Mouse (Mus musculus) intestine, postnatal 0 days (tissue): ENCODE results near the gene Mrgbp. TPM values are rescaled to one million over a fixed set of nuclear protein-coding genes. Genes with fewer than 3 reads are reported as not detected.

Source experiments
- ATAC-seq: fragments of 200-750 bp; cut with Nextera tagmentation; 2 replicates; pipeline ENCODE4 v1.8.0; 2017; ENCODE audit warnings: mild to moderate bottlenecking, moderate TSS enrichment, moderate library complexity
- H3K27ac ChIP-seq: fragments of 300-500 bp; sonication (generic); 2 replicates; pipeline ENCODE4 v1.5.1; 2014; ENCODE audit warnings: mild to moderate bottlenecking, low read depth, low read length, moderate library complexity
- H3K27me3 ChIP-seq: fragments of 300-500 bp; sonication (generic); replicated peaks from 2 replicates; pipeline ENCODE4 v1.6.1; 2014; ENCODE audit warnings: low read length, mixed read lengths; ENCODE audit not compliant: control insufficient read depth, insufficient read depth
- H3K36me3 ChIP-seq: fragments of 300-500 bp; sonication (generic); 2 replicates; pipeline ENCODE4 v1.6.1; 2014; ENCODE audit warnings: mild to moderate bottlenecking, moderate library complexity; ENCODE audit not compliant: control insufficient read depth, insufficient read depth
- H3K4me1 ChIP-seq: fragments of 300-500 bp; sonication (generic); replicated peaks from 2 replicates; pipeline ENCODE4 v1.6.1; 2014; ENCODE audit warnings: antibody characterized with exemption, low read length, mixed read lengths; ENCODE audit not compliant: control insufficient read depth, insufficient read depth
- H3K4me2 ChIP-seq: fragments of 300-500 bp; sonication (generic); replicated peaks from 2 replicates; pipeline ENCODE4 v1.6.1; 2014; ENCODE audit warnings: low read depth, mild to moderate bottlenecking, moderate library complexity
- H3K4me3 ChIP-seq: fragments of 300-500 bp; sonication (generic); 2 replicates; pipeline ENCODE4 v1.5.1; 2014; ENCODE audit warnings: low read depth, low read length
- H3K9ac ChIP-seq: fragments of 300-500 bp; sonication (generic); 2 replicates; pipeline ENCODE4 v1.6.1; 2014; ENCODE audit warnings: mild to moderate bottlenecking, low read depth, low read length
- H3K9me3 ChIP-seq: fragments of 300-500 bp; sonication (generic); 2 replicates; pipeline ENCODE4 v1.6.1; 2016; ENCODE audit warnings: mixed run types; ENCODE audit not compliant: control insufficient read depth
- CTCF ChIP-seq: sonication (generic); IDR thresholded peaks from 2 replicates; pipeline ENCODE4 v1.5.1; 2016; ENCODE audit warnings: low read depth, mild to moderate bottlenecking, control low read depth, antibody characterized with exemption, moderate library complexity
- WGBS: fragments of 180-500 bp; shearing (Covaris S2); extraction: QIAGEN DNeasy Blood & Tissue Kit; methylation state at CpG from one replicate; pipeline ENCODE4 v1.1.7; 2014; 5-methylcytosine and 5-hydroxymethylcytosine counted together
- polyA plus RNA-seq: library from polyadenylated mRNA; unstranded; fragments of >200 nt; fragmentation: Nextera tagmentation; extraction: Ambion mirVana; gene quantifications from 2 replicates; pipeline ENCODE4 v1.2.1, GENCODE M21; 2015

The Mrgbp gene
- polyA plus RNA-seq, 1 experiment from 2014 or later = 10.8 TPM

DNA sequence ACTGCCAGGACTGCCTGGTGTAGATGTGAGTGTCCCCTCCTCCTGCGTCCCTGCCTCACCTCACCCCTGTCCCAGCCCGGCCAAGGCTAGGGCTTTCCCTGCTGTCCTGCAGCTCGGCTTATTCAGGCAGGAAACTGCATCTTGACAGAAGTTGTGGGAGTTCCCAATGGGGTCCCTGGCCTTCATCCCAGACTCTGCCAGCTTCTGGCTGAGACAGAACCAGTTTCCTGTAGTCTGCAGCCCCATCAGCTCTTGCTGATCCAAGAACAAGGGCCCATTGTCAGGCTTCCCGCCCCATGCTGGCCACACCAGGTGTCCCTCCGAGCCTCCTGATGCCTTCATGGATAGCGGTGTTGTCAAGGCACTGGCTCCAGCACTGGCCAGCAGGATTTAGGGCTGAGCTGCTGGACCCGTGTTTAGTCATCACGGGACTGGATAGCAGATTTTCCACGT lies 19.5 kb downstream of the Mrgbp start:
- Histone ChIP-seq H3K9ac (no peak overlapping the region), H3K36me3 (peaks cover 2% of the 10 kb centered on the region; the same call in 1 of the 2 replicates), H3K4me1 (no peaks in the 10 kb centered on the region), H3K4me3 (no peak overlapping the region), H3K4me2 (no peak overlapping the region), H3K27me3 (peaks cover 19% of the 10 kb centered on the region), H3K27ac (no peak overlapping the region), H3K9me3 (no peaks in the 10 kb centered on the region)
- TF ChIP-seq CTCF = no peak
- ATAC-seq = no peak
- WGBS = 20% methylated on average over 9 of the region's 9 CpGs

- Histone ChIP-seq H3K27ac (no peak overlapping the region), H3K9me3 (no peaks in the 10 kb centered on the region), H3K4me1 (no peaks in the 10 kb centered on the region), H3K27me3 (no peaks in the 10 kb centered on the region), H3K4me2 (no peak overlapping the region), H3K36me3 (no peaks in the 10 kb centered on the region), H3K9ac (no peak overlapping the region), H3K4me3 (no peak overlapping the region)
- peak; percentile 19; the same call in 1 of the 2 replicates for TF ChIP-seq CTCF
- WGBS = 70% methylated on average over 6 of the region's 6 CpGs
- no peak for ATAC-seq
Measured at GRCm38 (mm10) chr2:180604781-180605180, 23.7 kb downstream of the Mrgbp start.

DNA sequence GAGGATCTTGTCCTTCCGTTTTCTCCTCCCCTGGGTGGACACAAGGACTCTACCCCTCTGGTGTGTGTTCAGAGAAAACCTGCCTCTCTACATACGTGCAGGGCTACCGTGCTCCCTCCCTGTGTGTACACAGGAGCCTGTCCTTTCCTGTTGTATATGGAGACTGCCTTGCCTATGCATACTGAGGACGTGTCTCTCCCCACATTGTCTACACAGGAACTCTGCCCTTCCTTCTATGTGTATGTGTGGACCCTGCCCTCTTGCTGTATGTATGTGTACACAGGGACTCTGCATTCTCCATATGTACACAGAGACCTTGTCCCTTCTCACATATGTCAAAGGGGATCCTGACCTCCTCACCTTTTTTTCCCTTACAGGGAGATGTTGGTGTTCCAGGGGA lies 29.2 kb downstream of the Mrgbp start:
- no peaks in the 10 kb centered on the region for H3K36me3 ChIP-seq
- no peak overlapping the region for H3K4me2 ChIP-seq
- no peak overlapping the region for H3K4me3 ChIP-seq
- no peaks in the 10 kb centered on the region for H3K4me1 ChIP-seq
- H3K9me3 ChIP-seq = no peaks in the 10 kb centered on the region
- TF ChIP-seq CTCF = no peak
- H3K27ac ChIP-seq = no peak overlapping the region
- no peak overlapping the region for H3K9ac ChIP-seq
- ATAC-seq = peak; percentile 48; the same call in 1 of the 2 replicates
- WGBS = 41% methylated on average over 4 of the region's 4 CpGs
- no peaks in the 10 kb centered on the region for H3K27me3 ChIP-seq

- Histone ChIP-seq H3K27ac (no peak overlapping the region), H3K4me1 (no peaks in the 10 kb centered on the region), H3K36me3 (no peaks in the 10 kb centered on the region), H3K4me2 (no peak overlapping the region), H3K9ac (no peak overlapping the region), H3K4me3 (no peak overlapping the region), H3K27me3 (no peaks in the 10 kb centered on the region), H3K9me3 (no peaks in the 10 kb centered on the region)
- no peak for ATAC-seq
- TF ChIP-seq CTCF = no peak
- 72% methylated on average over 2 of the region's 2 CpGs for WGBS
Measured at GRCm38 (mm10) chr2:180611882-180612281, 30.8 kb downstream of the Mrgbp start.

Other genes starting within 250 kb of the Mrgbp start
- 20.9 and 23.9 TPM in 2 replicates for gene Gata5, start 246.6 kb upstream of the Mrgbp start, polyA plus RNA-seq
- 0.47 and 0.76 TPM in 2 replicates for gene Slco4a1, start 125.1 kb upstream of the Mrgbp start, polyA plus RNA-seq
- gene Ntsr1, start 81.3 kb upstream of the Mrgbp start, polyA plus RNA-seq = 0.67 and 0.74 TPM in 2 replicates
- 32.5 and 34.4 TPM in 2 replicates for gene Ogfr, start 7.9 kb downstream of the Mrgbp start, polyA plus RNA-seq
- gene Col9a3, start 16.5 kb downstream of the Mrgbp start, polyA plus RNA-seq = 1.1 and 1.3 TPM in 2 replicates
- gene Tcfl5, start 61.4 kb downstream of the Mrgbp start, polyA plus RNA-seq = 0.07 TPM in 2 replicates
- 7.8 and 9.3 TPM in 2 replicates for gene Dido1, start 128.7 kb downstream of the Mrgbp start, polyA plus RNA-seq
- gene Gid8, start 128.8 kb downstream of the Mrgbp start, polyA plus RNA-seq = 36.6 and 38.0 TPM in 2 replicates
- gene Slc17a9, start 144.0 kb downstream of the Mrgbp start, polyA plus RNA-seq = 2.3 and 3.1 TPM in 2 replicates
- not detected in 2 replicates for gene Bhlhe23, start 195.6 kb downstream of the Mrgbp start, polyA plus RNA-seq